Mouse (Mus musculus) granulocyte monocyte progenitor cell, adult 5-6 weeks (primary cell): ENCODE results near the gene Glb1. TPM values are rescaled to one million over a fixed set of nuclear protein-coding genes. Genes with fewer than 3 reads are reported as not detected.
"Not testable (repeated sequence)": the region's sequence is repeated elsewhere in the genome, so short reads cannot be mapped to it uniquely, and the experiment has no call there.

Source experiments
- ATAC-seq: replicated peaks from 2 replicates; pipeline ENCODE4 v1.8.0; 2016; ENCODE audit warnings: mild to moderate bottlenecking, moderate TSS enrichment, inconsistent platforms; ENCODE audit not compliant: poor library complexity, severe bottlenecking
- total RNA-seq, 2 experiments: library from RNA; stranded (forward) in 1 of 2; stranded (reverse) in 1 of 2; fragments of 200-712, 200-1000 nt in 1 of 2; fragments of >200 nt in 1 of 2; fragmentation: Nextera tagmentation in 1 of 2; gene quantifications; 2 replicates each; pipeline ENCODE4 v1.2.3; 2014 to 2017

Glb1 gene
- total RNA-seq, 2 experiments from 2014 or later: 38.7 to 42.9 TPM

GRCm38 (mm10) chr9:114496469-114496868, 95.6 kb downstream of the Glb1 start:
- no peak for ATAC-seq

GRCm38 (mm10) chr9:114498218-114498617, 97.3 kb downstream of the Glb1 start:
- peak; percentile 55 for ATAC-seq

GRCm38 (mm10) chr9:114499783-114500515, 99.1 kb downstream of the Glb1 start:
- peak; percentile 36; the same call in 1 of the 2 replicates for ATAC-seq

- peak; percentile 55 for ATAC-seq
Measured at GRCm38 (mm10) chr9:114501111-114501510, 100.2 kb downstream of the Glb1 start.

- ATAC-seq: no peak
Measured at GRCm38 (mm10) chr9:114501913-114502312, 101.0 kb downstream of the Glb1 start.

- ATAC-seq: peak; percentile 48
Measured at GRCm38 (mm10) chr9:114502711-114503427, 102.0 kb downstream of the Glb1 start.

GRCm38 (mm10) chr9:114504816-114505215, 103.9 kb downstream of the Glb1 start, which contains the start of gene Ccr4:
Gene Ccr4, minus strand, starts transcription at chr9:114504916.
- ATAC-seq: no peak

GRCm38 (mm10) chr9:114506564-114506963, 105.7 kb downstream of the Glb1 start:
- no peak for ATAC-seq

- ATAC-seq: peak; percentile 80
Measured at GRCm38 (mm10) chr9:114507421-114507820, 106.5 kb downstream of the Glb1 start.

- ATAC-seq: 0 out of 2 replicates have a peak, but pooled peaks have one; percentile 31
Measured at GRCm38 (mm10) chr9:114509785-114510184, 108.9 kb downstream of the Glb1 start.

- ATAC-seq: no peak
Measured at GRCm38 (mm10) chr9:114512831-114513230, 112.0 kb downstream of the Glb1 start.

GRCm38 (mm10) chr9:114515364-114515763, 114.5 kb downstream of the Glb1 start, which contains the start of gene C130032M10Rik:
Gene C130032M10Rik, plus strand, starts transcription at chr9:114515697.
- no peak for ATAC-seq

- ATAC-seq: no peak
Measured at GRCm38 (mm10) chr9:114517924-114518497, 117.1 kb downstream of the Glb1 start.

GRCm38 (mm10) chr9:114518812-114519477, 118.1 kb downstream of the Glb1 start:
- ATAC-seq: no peak

GRCm38 (mm10) chr9:114520529-114520928, 119.7 kb downstream of the Glb1 start:
- not testable (repeated sequence) for ATAC-seq

GRCm38 (mm10) chr9:114522041-114522440, 121.2 kb downstream of the Glb1 start:
- peak; percentile 45; the same call in 1 of the 2 replicates for ATAC-seq

GRCm38 (mm10) chr9:114522501-114522900, 121.6 kb downstream of the Glb1 start:
- ATAC-seq: no peak
